Mouse (Mus musculus) ES-Bruce4 (cell line): ENCODE results near the gene Mdh1. TPM values are rescaled to one million over a fixed set of nuclear protein-coding genes. Genes with fewer than 3 reads are reported as not detected.

ENCODE experiments used
- polyA plus RNA-seq: library from polyadenylated mRNA; stranded (reverse); fragments of >200 nt; gene quantifications from 2 replicates; pipeline ENCODE4 v1.2.4, GENCODE M21; 2011; ENCODE audit warnings: low read depth; ENCODE audit not compliant: missing spikeins, insufficient read depth, insufficient read length

The Mdh1 gene
- polyA plus RNA-seq, 1 experiment, result 156 TPM

Other genes starting within 250 kb of the Mdh1 start
- 28.9 and 39.9 TPM in 2 replicates for gene Ugp2, start 201.2 kb downstream of the Mdh1 start, polyA plus RNA-seq
- gene Wdpcp, start 132 bp downstream of the Mdh1 start, polyA plus RNA-seq, result 1.7 and 2.2 TPM in 2 replicates